Mouse (Mus musculus): Measurements from ENCODE around the gene Llph.

Llph gene

DNA sequence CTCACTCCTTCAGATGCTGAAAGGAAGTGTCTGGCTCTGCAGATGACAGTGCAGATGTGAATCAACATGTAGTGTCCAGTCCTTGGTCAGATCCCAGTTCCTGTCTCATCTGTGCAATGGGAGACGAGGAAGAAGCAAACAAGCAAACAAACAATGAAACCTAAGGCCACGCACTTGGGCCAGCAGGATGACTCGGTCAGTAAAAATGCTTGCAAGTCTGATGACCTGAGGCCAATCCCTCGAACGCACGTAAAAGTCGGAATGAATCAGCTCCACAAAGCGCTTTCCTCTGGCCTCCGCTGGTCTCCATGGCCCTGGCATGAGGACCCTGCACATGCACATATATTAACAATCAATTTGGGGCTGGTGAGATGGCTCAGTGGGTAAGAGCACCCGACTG lies 7.9 kb upstream of the Llph start:
- no peak for DNase-seq (ENCODE audit: low read depth, low spot score)

- no peak for DNase-seq (ENCODE audit: low read depth, low spot score)
These were observed 7.1 kb upstream of the Llph start for GRCm38 (mm10) chr10:120219578-120220359.

DNA sequence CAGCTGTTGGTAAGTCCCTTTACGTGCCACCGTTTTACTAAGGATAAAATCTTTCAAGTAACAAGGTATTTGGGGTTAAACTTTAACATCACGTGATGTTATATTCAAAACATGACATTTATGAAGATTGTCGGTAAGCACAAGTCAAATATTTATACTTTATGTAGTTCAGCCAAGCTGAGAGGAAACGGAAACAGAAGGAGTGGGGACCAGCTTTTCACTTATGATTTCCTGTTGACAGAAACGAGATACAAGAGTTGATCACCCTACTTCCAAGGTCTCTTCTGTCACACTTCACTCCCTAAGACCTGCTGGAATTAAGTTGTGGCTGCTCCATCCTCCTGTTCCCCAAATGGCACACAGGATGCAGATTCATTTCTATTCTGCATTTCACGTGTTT lies 6.1 kb upstream of the Llph start:
- no peak for DNase-seq (ENCODE audit: low read depth, low spot score)

DNA sequence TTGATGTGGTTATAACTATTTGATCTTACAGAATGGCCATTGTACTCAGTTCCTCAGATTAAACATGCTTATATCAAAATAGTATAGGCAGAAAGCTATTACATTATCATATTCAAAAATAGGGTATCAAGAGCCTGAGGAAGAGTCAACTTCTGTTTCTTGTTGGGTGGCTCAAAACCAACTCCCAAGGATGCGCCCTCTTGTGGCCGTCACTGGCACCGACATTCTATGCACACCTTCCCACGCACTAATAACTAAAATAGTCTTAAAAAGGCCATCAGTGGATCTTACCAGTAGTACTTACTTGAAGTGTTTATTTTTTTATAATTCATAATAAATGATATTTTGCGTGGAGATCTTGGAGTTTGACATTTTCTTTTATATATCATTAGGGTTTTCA lies 4.8 kb downstream of the Llph start:
- DNase-seq (ENCODE audit: low read depth, low spot score), result no peak

DNA sequence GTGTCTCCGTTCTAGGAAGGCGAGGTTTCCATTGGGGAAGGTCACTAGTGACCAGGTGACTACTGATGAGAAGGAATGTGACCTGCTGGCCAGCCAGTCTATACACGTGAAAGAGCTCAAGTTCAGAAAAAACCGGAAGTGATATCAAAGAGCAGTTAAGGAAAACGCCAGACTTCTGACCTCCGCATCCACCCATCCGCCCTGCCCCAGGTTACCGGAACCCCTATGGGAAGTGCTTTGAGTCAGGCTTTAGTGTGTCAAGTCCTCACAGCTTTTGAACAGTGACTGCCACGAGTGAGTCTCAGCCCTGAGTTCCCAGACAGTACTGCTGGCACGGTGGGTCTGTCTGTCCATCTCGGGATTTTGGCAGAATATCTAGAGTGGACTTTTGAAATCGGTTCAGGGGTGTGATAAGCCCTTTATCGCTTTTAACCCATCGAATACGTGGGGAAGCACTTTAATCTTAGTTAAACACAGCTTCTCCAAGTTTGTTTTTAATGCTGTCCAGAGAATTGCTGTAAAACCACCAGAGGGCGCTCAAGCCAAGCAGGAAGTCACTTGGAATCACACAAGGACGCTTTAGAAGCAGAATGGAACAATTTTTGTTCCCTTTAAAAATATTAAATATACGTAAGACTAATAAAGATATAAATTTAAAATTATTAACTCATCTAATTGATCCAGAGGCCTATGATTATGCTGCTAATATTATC lies 6.9 kb downstream of the Llph start:
- peak; percentile 62 for DNase-seq (ENCODE audit: low read depth, low spot score)

- no peak for DNase-seq (ENCODE audit: low read depth, low spot score)
These were observed 10.0 kb downstream of the Llph start for GRCm38 (mm10) chr10:120236855-120237254.

DNA sequence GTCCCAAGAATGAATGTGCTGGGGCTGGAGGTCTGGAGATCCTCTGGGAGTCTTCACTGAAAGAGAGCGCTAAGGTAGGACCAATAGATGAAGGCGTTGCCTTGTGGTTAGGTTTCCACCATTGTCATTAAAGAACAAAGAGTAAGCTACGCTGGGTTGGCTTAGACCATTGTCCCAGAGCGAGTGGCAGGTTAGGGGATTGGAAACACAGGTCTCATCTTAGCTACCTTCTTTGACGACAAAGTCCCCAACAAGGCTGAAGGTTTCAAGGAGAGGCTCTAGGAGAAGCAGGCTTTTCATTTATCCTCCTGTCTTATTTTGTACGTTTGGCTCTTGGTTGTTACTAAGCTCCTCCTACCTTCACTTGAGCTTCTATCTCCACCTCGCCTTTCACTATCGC lies 11.4 kb downstream of the Llph start:
- DNase-seq (ENCODE audit: low read depth, low spot score), result no peak

- no peak for DNase-seq (ENCODE audit: low read depth, low spot score)
These were observed 12.6 kb downstream of the Llph start for GRCm38 (mm10) chr10:120239476-120239875.

GRCm38 (mm10) chr10:120242421-120242820 lies 15.6 kb downstream of the Llph start:
- DNase-seq (ENCODE audit: low read depth, low spot score), result no peak

GRCm38 (mm10) chr10:120245681-120246080 lies 18.8 kb downstream of the Llph start:
- no peak for DNase-seq (ENCODE audit: low read depth, low spot score)

GRCm38 (mm10) chr10:120246994-120247750 lies 20.3 kb downstream of the Llph start:
- peak; percentile 76 for DNase-seq (ENCODE audit: low read depth, low spot score)

DNA sequence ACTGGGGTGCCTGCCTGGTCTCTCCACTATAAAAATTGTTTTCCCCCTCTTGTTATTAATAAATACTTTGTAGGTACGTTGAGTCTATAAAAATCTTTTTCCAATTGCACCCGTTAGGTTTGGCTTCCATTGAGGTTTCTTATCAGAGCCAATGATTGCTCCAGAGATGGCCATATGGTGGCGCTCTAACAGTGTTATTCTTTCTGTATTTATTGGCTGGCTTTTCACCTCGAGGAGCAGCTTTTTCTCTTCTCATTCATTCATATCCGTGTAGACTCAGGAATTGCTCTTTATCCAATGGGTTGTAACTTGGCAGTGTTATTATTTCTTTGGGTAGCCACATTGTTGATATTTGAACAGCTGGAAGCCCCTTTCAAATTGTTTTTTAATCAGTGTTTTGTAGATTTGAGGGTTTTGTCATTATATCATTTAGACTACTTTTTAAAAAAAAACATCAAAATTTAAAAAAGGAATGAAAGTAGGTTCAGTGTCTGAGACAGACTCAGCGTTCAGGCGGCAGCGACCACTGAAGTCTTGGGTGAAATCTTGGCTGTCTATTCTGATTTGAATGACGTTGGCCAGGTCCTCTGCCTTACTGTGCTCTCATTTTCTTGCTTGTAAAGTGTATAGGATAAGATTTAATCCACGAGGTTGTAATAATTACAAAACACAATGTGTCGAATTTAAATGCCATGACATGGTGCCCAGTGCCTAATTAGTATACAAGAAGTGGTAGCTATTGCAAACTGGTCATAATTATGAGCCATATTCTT lies 24.2 kb downstream of the Llph start:
- no peak for DNase-seq (ENCODE audit: low read depth, low spot score)

GRCm38 (mm10) chr10:120251791-120252190 lies 24.9 kb downstream of the Llph start:
- DNase-seq (ENCODE audit: low read depth, low spot score), result no peak

GRCm38 (mm10) chr10:120252800-120253199 lies 25.9 kb downstream of the Llph start:
- DNase-seq (ENCODE audit: low read depth, low spot score), result no peak

GRCm38 (mm10) chr10:120257231-120257630 lies 30.4 kb downstream of the Llph start:
- DNase-seq (ENCODE audit: low read depth, low spot score), result peak; percentile 68

- no peak for DNase-seq (ENCODE audit: low read depth, low spot score)
These were observed 40.9 kb downstream of the Llph start for GRCm38 (mm10) chr10:120267790-120268189.

DNA sequence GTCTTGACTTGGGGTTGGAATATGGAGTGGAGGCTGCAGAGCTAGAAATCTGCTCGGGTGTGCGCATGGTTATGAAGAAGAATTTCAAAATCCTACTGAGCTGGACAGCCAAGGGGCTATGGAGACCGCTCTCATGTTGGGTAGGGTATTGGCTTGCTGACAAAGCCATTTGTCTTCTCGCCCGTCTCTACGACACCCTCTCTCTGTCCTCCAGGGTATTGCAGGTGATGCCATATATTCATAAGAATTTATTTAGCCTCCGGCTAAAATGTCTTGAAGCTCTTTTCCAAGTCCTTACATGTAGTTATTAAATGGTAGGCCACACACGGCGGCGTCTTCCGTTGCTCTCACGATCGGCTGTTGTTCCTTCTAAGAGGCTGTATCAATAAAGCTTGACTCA lies 43.1 kb downstream of the Llph start:
- DNase-seq (ENCODE audit: low read depth, low spot score), result no peak

DNA sequence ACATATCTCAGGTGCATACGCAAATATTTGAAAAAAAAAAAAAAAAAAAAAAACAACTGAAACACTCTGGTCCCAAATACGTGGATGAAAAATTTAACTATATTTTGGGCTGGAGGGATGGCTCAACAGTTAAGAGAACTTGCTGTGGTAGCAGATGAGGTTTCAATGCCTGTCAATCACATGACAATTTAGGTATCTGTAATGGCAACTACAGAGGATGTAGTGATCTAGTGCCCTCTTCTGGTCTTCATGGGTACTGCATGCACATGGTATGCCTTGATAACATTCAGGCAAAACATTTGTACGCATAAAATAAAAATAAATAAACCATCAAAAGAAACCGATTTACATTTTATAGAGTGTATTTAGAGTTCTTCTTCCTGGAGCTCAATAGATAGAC lies 43.9 kb downstream of the Llph start:
- no peak for DNase-seq (ENCODE audit: low read depth, low spot score)

DNA sequence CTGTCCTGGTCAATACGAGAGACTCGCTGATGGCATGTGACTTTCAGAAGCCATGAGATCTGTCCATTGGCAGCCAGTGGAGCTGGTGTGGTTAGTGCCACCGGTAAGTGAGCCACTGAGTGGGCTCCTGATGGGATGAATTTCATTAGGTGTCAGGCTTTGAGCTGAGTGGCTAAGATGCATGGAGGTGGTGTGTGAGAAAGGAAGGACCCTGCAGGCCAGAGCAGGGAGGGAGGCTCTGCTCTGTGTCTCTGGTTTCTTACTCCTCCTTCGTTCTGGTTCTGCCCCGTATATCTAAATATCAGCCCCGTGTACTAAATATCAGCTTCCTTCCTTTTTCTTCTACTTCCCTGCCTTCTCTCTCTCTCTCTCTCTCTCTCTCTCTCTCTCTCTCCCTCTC lies 44.4 kb downstream of the Llph start:
- DNase-seq (ENCODE audit: low read depth, low spot score), result no peak

DNA sequence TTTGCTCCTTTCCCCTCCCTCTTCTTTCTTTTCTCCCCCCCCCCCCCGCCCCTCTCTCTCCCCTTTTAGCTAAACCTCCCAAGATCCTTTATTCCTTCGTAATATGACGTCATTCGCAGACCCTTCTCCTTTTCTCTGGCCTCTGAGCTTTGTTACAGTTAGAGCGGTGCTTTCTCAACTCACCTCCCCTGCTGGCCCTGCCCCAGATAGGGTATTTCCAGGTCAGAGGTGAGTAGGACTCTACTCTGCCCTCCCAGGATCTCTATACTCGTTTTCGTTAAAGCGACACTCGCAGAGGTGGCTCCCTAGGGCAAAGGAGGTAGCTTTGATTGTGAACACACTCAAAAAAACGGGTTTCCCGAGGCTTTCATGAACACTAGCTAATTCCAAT lies 45.0 kb downstream of the Llph start:
- DNase-seq (ENCODE audit: low read depth, low spot score), result no peak

DNA sequence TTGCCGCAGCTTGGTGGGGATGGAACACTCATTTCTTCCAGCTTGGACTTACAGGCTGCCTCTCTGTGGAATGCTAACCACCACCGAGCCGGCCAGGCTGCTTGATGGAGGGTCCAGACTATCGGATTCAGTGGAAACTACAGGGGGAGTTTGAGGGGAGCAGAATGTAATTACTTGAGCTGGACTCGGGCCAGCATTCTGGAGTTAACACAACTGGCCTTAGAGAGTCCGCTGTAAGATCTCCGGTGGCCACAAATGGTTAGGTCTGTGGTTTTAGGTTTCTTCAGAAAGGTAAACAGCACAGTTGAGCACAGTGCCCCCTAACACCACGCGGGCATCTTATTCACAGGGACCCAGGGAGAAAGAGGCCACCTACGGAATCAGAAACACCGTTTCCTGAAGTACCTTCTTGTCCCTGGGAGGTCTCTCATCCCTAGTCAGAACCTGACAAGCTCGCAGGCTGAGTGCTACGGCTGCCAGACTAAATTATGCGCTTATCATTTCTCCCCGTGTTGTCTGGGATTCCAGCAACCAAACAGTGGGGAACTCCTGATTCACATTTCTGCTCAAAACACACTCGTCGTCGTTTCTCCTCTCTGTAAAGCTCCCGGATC lies 45.5 kb downstream of the Llph start:
- DNase-seq (ENCODE audit: low read depth, low spot score), result peak; percentile 44

All from embryo, embryonic 11.5 days (tissue).